In the genomic region with DNA sequence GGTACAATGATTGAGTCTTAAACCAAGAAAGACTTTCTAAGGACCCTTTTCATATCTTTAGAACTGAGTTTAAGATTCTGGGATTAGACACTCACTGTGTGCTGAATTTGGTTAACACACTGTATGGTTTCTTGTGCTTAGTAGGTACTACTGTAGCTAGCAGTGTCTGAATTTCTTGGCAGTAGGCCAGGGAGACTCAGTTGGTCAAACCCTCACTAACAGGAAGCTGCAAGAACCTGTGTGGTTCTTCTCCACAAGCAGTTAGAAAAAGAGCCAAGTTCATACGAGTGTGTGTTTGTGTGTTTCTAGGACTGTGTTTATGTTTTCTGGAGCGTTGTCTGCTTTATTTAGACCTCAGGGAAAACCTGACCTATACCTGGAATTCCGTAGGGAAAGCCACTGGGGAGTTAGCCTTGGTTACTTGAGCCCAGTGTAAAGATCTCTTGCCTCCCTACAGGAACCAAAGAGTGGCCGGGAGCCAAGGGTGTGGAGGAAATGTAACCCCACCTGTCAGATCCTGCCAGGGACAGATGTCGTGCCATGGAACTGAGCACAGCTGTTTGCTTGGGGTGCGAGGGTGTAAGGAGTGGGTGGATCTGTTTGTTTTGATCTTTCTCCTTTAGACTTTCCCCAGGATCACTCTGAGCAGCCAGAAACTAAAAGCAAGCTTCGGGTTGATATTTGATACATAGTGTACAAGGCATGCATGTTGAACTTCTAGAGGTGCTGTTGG, we compare ENCODE assay signal across 18 mouse cellular contexts. TPM values are rescaled to one million over a fixed set of nuclear protein-coding genes. Genes with fewer than 3 reads are reported as not detected.
DNase-seq lines count a peak whose midpoint lies in the region; ATAC-seq and TF ChIP-seq lines count a peak whose summit lies in the region.
"Had no signal": no experiment of that assay in that cellular context is flagged by ENCODE, and none has a peak within 500 bp of the region (broad histone marks: within the 10 kb centered on the region; RNA-seq: fewer than 3 reads in every experiment).

No protein-coding gene starts in this region.

- no peak overlapping the region for H3K4me2 ChIP-seq in embryonic facial prominence, embryonic 12.5 days (replicated peaks)
- H3K4me2 ChIP-seq: embryonic facial prominence, embryonic 13.5 days had no signal

- no peak overlapping the region for H3K4me3 ChIP-seq in embryonic facial prominence, embryonic 12.5 days
- H3K4me3 ChIP-seq in embryonic facial prominence, embryonic 10.5 days: no peak overlapping the region
- no peak overlapping the region for H3K4me3 ChIP-seq in lung, adult 2 months (replicated peaks; ENCODE audit: extremely low read depth, low read depth, low read length)
- H3K4me3 ChIP-seq: embryonic facial prominence, embryonic 13.5 days had no signal

- no peak overlapping the region for H3K27ac ChIP-seq in embryonic facial prominence, embryonic 12.5 days
- H3K27ac ChIP-seq in embryonic facial prominence, embryonic 10.5 days (replicated peaks): no peak overlapping the region
- H3K27ac ChIP-seq: embryonic facial prominence, embryonic 13.5 days had no signal

- no peaks in the 10 kb centered on the region for H3K4me1 ChIP-seq in embryonic facial prominence, embryonic 12.5 days
- no peaks in the 10 kb centered on the region for H3K4me1 ChIP-seq in embryonic facial prominence, embryonic 10.5 days
- peaks cover 11% of the 10 kb centered on the region for H3K4me1 ChIP-seq in lung, adult 2 months (ENCODE audit: control insufficient read depth, insufficient read depth, low read length)
- H3K4me1 ChIP-seq: embryonic facial prominence, embryonic 13.5 days had no signal

- no peak for TF ChIP-seq POLR2A in lung, adult 2 months (IDR thresholded peaks at IDR 0.05; ENCODE audit: borderline replicate concordance, extremely low read depth, low read depth, low read length)

- intact Hi-C loops in left cerebral cortex, postnatal 36 days (cut with DNase I): no loop called here

- no peak for DNase-seq in embryonic facial prominence, embryonic 10.5 days (ENCODE audit: low spot score)
- peak; percentile 40 to 60 for DNase-seq in lung, adult 18-20 months
- DNase-seq in lung, adult 2 months: no peak
- peak; percentile 56 for DNase-seq in skeletal muscle tissue, adult 2 months (ENCODE audit: low read depth, low spot score)
- DNase-seq in right cerebral cortex, postnatal 10 days (ENCODE audit: low spot score in 2 of 2): no peak
- DNase-seq in left cerebral cortex, postnatal 36 days (ENCODE audit: low spot score in 2 of 2): no peak
- DNase-seq: adrenal gland, postnatal 25 days; cerebellum, adult 18-20 months; kidney, postnatal 14 days; left cerebral cortex, postnatal 4 days; thymus, adult 2 months had no signal

- H3K9ac ChIP-seq in embryonic facial prominence, embryonic 12.5 days: no peak overlapping the region
- H3K9ac ChIP-seq: embryonic facial prominence, embryonic 13.5 days had no signal

- no peak for TF ChIP-seq CTCF in lung, adult 2 months (IDR thresholded peaks at IDR 0.05; ENCODE audit: insufficient read depth, low read length)

- no peaks in the 10 kb centered on the region for H3K27me3 ChIP-seq in embryonic facial prominence, embryonic 12.5 days
- 0 out of 2 replicates have a peak, but pooled peaks cover 5% of the 10 kb centered on the region for H3K27me3 ChIP-seq in embryonic facial prominence, embryonic 10.5 days (replicated peaks; ENCODE audit: low read depth, poor library complexity, severe bottlenecking)
- H3K27me3 ChIP-seq: embryonic facial prominence, embryonic 13.5 days; Patski had no signal

- no peaks in the 10 kb centered on the region for H3K36me3 ChIP-seq in embryonic facial prominence, embryonic 12.5 days
- no peaks in the 10 kb centered on the region for H3K36me3 ChIP-seq in embryonic facial prominence, embryonic 10.5 days (replicated peaks)
- H3K36me3 ChIP-seq: embryonic facial prominence, embryonic 13.5 days had no signal

- 60% methylated on average over 7 of the region's 7 CpGs for WGBS in embryonic facial prominence, embryonic 12.5 days
- 73% methylated on average over 7 of the region's 7 CpGs for WGBS in embryonic facial prominence, embryonic 10.5 days
- WGBS in lung, adult 2 months: 16% methylated on average over 7 of the region's 7 CpGs

- H3K9me3 ChIP-seq in embryonic facial prominence, embryonic 12.5 days: no peaks in the 10 kb centered on the region
- H3K9me3 ChIP-seq in embryonic facial prominence, embryonic 10.5 days: no peaks in the 10 kb centered on the region
- H3K9me3 ChIP-seq: embryonic facial prominence, embryonic 13.5 days had no signal

- 0 out of 2 replicates have a peak, but pooled peaks have one; percentile 35 for ATAC-seq in embryonic facial prominence, embryonic 12.5 days (ENCODE audit: insufficient number of reproducible peaks, insufficient read depth, low FRiP score, low TSS enrichment)
- peak; percentile 47 for ATAC-seq in inflammation-experienced regulatory T-cells, adult 6 months
- ATAC-seq: forebrain, embryonic 16.5 days; Patski had no signal

RNA-seq across cellular contexts. Expression of a gene that starts 10.3 kb away (rescaled TPM):
- polyA plus RNA-seq in embryonic facial prominence, embryonic 12.5 days (2016; fragmentation: Nextera tagmentation; extraction: Ambion mirVana): 7.4 and 8.9 TPM in 2 replicates
- polyA plus RNA-seq in embryonic facial prominence, embryonic 10.5 days (2016; fragmentation: Nextera tagmentation; extraction: Ambion mirVana): 3.1 and 3.2 TPM in 2 replicates
- 7.6 and 14.0 TPM in 2 replicates for polyA plus RNA-seq in lung, adult 2 months (2012; rRNA removed)
- 10 to 100 TPM; 20.2 to 37.1 (median 20.6) TPM for polyA plus RNA-seq in inflammation-experienced regulatory T-cells, adult 6 months (2017; shearing (Covaris generic))
- total RNA-seq in left cerebral cortex, postnatal 36 days (2021): 100 to 1,000 TPM in 1 of 2 experiments, 10 to 100 TPM in 1; 99.1 to 108 TPM

RNA-seq across cellular contexts. Expression of a gene that starts 46.7 kb away (rescaled TPM):
- polyA plus RNA-seq in embryonic facial prominence, embryonic 12.5 days (2016; fragmentation: Nextera tagmentation; extraction: Ambion mirVana): not detected in 2 replicates
- 0.10 TPM in 1 of 2 replicates, not detected in the other for polyA plus RNA-seq in embryonic facial prominence, embryonic 10.5 days (2016; fragmentation: Nextera tagmentation; extraction: Ambion mirVana)
- 0.13 TPM in 1 of 2 replicates, not detected in the other for polyA plus RNA-seq in lung, adult 2 months (2012; rRNA removed)
- polyA plus RNA-seq in inflammation-experienced regulatory T-cells, adult 6 months (2017; shearing (Covaris generic)): under 1 TPM in 1 of 3 experiments, not detected in 2; 0.25 TPM
- total RNA-seq in left cerebral cortex, postnatal 36 days (2021): not detected
- total RNA-seq: adrenal gland, postnatal 25 days; left cerebral cortex, postnatal 4 days had no signal
- polyA plus RNA-seq: embryonic facial prominence, embryonic 13.5 days; forebrain, embryonic 16.5 days; heart, postnatal 0 days; neural tube, embryonic 11.5 days; Patski; thymus, adult 2 months had no signal

Comparison
In these comparisons a context has a peak if more than half of its experiments do, and no peak if none do; other contexts are left out.
1. DNase-seq: peak in lung, adult 18-20 months (2 of 2) and skeletal muscle tissue, adult 2 months (single experiment); none in embryonic facial prominence, embryonic 10.5 days (single experiment), lung, adult 2 months (single experiment), right cerebral cortex, postnatal 10 days (0 of 2) and left cerebral cortex, postnatal 36 days (0 of 2).